Mouse (Mus musculus): Measurements from ENCODE around the gene Pnma5. TPM values are rescaled to one million over a fixed set of nuclear protein-coding genes. Genes with fewer than 3 reads are reported as not detected.

Pnma5 gene
- polyA plus RNA-seq, 1 experiment = 2.3 TPM

DNA sequence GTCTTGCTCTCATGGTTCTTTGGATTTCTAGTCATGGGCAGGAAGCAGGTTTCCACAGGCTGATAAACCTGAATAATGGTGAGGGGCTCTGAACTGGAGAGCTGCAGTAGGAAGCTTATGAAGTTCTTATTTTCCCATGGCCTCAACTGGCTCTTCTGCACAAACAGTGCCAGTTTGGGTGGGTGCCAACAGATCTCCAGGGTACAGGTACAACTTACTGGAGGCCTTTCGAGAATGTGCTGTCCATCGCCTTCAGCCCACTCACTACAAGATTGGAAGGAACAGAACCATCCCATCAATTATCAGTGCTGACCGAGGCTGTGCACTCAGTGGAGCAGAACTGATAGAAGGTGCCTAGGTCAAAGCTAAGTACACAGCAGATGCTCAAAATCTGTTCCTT lies 48.5 kb downstream of the Pnma5 start:
- TF ChIP-seq POLR2A (IDR thresholded peaks at IDR 0.05; ENCODE audit: insufficient read depth, low read length) (no peak), EP300 (IDR thresholded peaks at IDR 0.05; ENCODE audit: insufficient read depth, low read depth, low read length) (no peak)
- H3K4me3 ChIP-seq (ENCODE audit: low read depth, low read length) = no peak overlapping the region
- H3K27me3 ChIP-seq (ENCODE audit: control insufficient read depth, insufficient read depth, low read length, poor library complexity, severe bottlenecking) = no peaks in the 10 kb centered on the region
- no peak overlapping the region for H3K27ac ChIP-seq (ENCODE audit: insufficient read depth, low read length)
- H3K9me3 ChIP-seq (replicated peaks; ENCODE audit: control insufficient read depth, insufficient read depth, low read length, poor library complexity, severe bottlenecking) = no peaks in the 10 kb centered on the region
- no peaks in the 10 kb centered on the region for H3K4me1 ChIP-seq (ENCODE audit: control insufficient read depth, insufficient read depth, low read length)
- no peak overlapping the region for H3K9ac ChIP-seq (ENCODE audit: low read depth, poor library complexity, severe bottlenecking)
- no peaks in the 10 kb centered on the region for H3K36me3 ChIP-seq (ENCODE audit: control insufficient read depth, insufficient read depth, low read length, poor library complexity, severe bottlenecking)

DNA sequence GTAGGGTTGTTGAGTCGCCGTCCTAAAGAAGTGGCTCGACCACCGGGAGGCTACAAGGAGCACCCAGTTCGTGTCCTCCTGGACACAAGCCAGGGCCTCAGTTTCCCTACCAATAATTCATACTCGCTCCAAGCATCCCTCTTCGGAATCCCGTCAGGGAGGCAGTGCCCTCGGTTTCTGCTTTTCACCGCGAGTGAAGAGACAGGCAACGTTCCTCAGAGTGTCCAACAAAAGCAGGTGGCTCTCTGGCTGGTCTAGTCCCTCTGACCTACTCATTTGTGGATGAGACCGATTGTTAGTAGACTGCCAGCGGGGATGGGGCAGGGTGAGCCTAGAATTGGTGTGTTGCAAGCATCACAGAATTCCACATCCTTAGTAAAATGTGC lies 49.4 kb downstream of the Pnma5 start:
- TF ChIP-seq EP300 (IDR thresholded peaks at IDR 0.05; ENCODE audit: insufficient read depth, low read depth, low read length) (no peak), CTCF (IDR thresholded peaks at IDR 0.05; ENCODE audit: low read depth, low read length) (no peak), POLR2A (IDR thresholded peaks at IDR 0.05; ENCODE audit: insufficient read depth, low read length) (no peak)
- Histone ChIP-seq H3K4me3 (ENCODE audit: low read depth, low read length) (peak overlapping the region; percentile 70), H3K27me3 (ENCODE audit: control insufficient read depth, insufficient read depth, low read length, poor library complexity, severe bottlenecking) (no peaks in the 10 kb centered on the region), H3K27ac (ENCODE audit: insufficient read depth, low read length) (no peak overlapping the region), H3K4me1 (ENCODE audit: control insufficient read depth, insufficient read depth, low read length) (no peaks in the 10 kb centered on the region), H3K9ac (ENCODE audit: low read depth, poor library complexity, severe bottlenecking) (peak overlapping the region; percentile 56), H3K36me3 (ENCODE audit: control insufficient read depth, insufficient read depth, low read length, poor library complexity, severe bottlenecking) (no peaks in the 10 kb centered on the region), H3K9me3 (replicated peaks; ENCODE audit: control insufficient read depth, insufficient read depth, low read length, poor library complexity, severe bottlenecking) (no peaks in the 10 kb centered on the region)

DNA sequence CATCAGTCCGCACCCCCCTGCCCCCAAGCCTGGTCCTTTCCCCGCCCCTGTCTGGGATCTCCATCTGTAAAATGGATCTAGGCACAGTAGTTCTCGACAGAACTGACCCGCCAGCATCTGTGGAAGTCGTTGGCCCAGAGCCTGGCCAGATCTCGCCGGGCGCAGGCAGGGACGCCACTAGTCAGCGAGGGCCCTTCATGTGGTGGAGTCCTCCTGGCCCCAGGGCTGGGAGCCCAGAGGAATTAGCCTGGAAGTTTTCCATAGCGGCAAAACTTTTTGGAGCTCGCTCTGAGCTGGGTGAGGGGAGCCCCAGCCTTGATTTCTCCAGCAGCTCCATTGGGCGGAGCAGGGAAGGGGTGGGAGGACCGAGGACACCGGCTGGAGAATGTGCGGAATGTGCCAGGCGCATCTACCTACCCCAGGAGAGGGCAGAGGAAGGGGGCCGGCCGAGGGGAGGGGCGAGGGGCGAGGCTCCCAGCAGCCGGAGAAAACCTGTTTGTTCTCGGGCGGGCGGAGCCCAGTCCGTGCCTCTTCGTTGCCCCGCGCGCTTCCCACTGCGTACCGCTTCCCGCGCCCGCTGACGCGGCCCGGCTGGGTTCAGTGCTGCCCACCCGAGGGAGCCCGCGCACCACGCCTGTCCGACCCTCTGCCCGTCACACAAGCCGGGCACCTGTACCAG lies 49.9 kb downstream of the Pnma5 start, which contains the start of gene Zfp185:
TSS of gene Zfp185 (plus strand) at position 499 of the 679 bp plus-strand sequence.
- no peaks in the 10 kb centered on the region for H3K9me3 ChIP-seq (replicated peaks; ENCODE audit: control insufficient read depth, insufficient read depth, low read length, poor library complexity, severe bottlenecking)
- no peak within 1 kb of the TSS for H3K27ac ChIP-seq (ENCODE audit: insufficient read depth, low read length)
- H3K4me1 ChIP-seq (ENCODE audit: control insufficient read depth, insufficient read depth, low read length) = no peaks in the 10 kb centered on the region
- H3K27me3 ChIP-seq (ENCODE audit: control insufficient read depth, insufficient read depth, low read length, poor library complexity, severe bottlenecking) = no peaks in the 10 kb centered on the region
- TF ChIP-seq EP300 (IDR thresholded peaks at IDR 0.05; ENCODE audit: insufficient read depth, low read depth, low read length) (no peak), CTCF (IDR thresholded peaks at IDR 0.05; ENCODE audit: low read depth, low read length) (no peak), POLR2A (IDR thresholded peaks at IDR 0.05; ENCODE audit: insufficient read depth, low read length) (no peak)
- H3K4me3 ChIP-seq (ENCODE audit: low read depth, low read length) = peak within 1 kb of the TSS; percentile 70
- H3K36me3 ChIP-seq (ENCODE audit: control insufficient read depth, insufficient read depth, low read length, poor library complexity, severe bottlenecking) = no peaks in the 10 kb centered on the region
- H3K9ac ChIP-seq (ENCODE audit: low read depth, poor library complexity, severe bottlenecking) = peak within 1 kb of the TSS; percentile 56

DNA sequence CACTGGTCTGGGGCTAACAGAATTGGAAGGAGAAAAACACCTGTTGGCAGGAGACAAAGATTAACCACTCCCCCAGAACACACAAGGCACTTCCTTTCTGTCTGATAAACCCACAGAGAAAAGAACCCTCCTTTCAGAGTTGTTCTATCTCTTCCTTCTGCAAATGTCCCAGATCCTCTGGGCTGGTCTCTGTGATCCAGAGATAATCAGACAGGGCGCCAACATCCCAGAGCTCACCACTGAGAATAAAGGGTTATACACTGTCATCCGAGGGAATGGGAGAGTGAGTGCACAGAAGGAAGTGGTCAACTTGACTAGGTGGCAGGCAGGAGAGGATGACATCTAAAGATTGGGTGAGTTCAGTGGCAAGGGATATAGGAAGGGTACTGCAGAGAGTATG lies 51.3 kb downstream of the Pnma5 start:
- H3K9ac ChIP-seq (ENCODE audit: low read depth, poor library complexity, severe bottlenecking) = no peak overlapping the region
- no peaks in the 10 kb centered on the region for H3K4me1 ChIP-seq (ENCODE audit: control insufficient read depth, insufficient read depth, low read length)
- no peaks in the 10 kb centered on the region for H3K36me3 ChIP-seq (ENCODE audit: control insufficient read depth, insufficient read depth, low read length, poor library complexity, severe bottlenecking)
- no peak for TF ChIP-seq POLR2A (IDR thresholded peaks at IDR 0.05; ENCODE audit: insufficient read depth, low read length)
- no peak for TF ChIP-seq CTCF (IDR thresholded peaks at IDR 0.05; ENCODE audit: low read depth, low read length)
- TF ChIP-seq EP300 (IDR thresholded peaks at IDR 0.05; ENCODE audit: insufficient read depth, low read depth, low read length) = no peak
- no peaks in the 10 kb centered on the region for H3K27me3 ChIP-seq (ENCODE audit: control insufficient read depth, insufficient read depth, low read length, poor library complexity, severe bottlenecking)
- H3K27ac ChIP-seq (ENCODE audit: insufficient read depth, low read length) = no peak overlapping the region
- no peaks in the 10 kb centered on the region for H3K9me3 ChIP-seq (replicated peaks; ENCODE audit: control insufficient read depth, insufficient read depth, low read length, poor library complexity, severe bottlenecking)
- no peak overlapping the region for H3K4me3 ChIP-seq (ENCODE audit: low read depth, low read length)

Other genes with a start within 250 kb of the Pnma5 start
- 0.24 TPM in 1 of 2 replicates, not detected in the other for gene Gabrq, start 211.9 kb downstream of the Pnma5 start, polyA plus RNA-seq (2011; ENCODE audit: insufficient read depth, insufficient read length, low read depth, missing spikeins)
- gene Cetn2, start 118.7 kb downstream of the Pnma5 start, polyA plus RNA-seq (2011; ENCODE audit: insufficient read depth, insufficient read length, low read depth, missing spikeins) = 48.6 and 49.5 TPM in 2 replicates
- 44.2 and 45.5 TPM in 2 replicates for gene Nsdhl, start 118.5 kb downstream of the Pnma5 start, polyA plus RNA-seq (2011; ENCODE audit: insufficient read depth, insufficient read length, low read depth, missing spikeins)
- gene Zfp185, start 49.8 kb downstream of the Pnma5 start, polyA plus RNA-seq (2011; ENCODE audit: insufficient read depth, insufficient read length, low read depth, missing spikeins) = 18.8 and 20.2 TPM in 2 replicates
- gene Pnma3, start 27.7 kb upstream of the Pnma5 start, polyA plus RNA-seq (2011; ENCODE audit: insufficient read depth, insufficient read length, low read depth, missing spikeins) = 0.29 TPM in 1 of 2 replicates, not detected in the other
- gene Xlr4a, start 45.4 kb upstream of the Pnma5 start, polyA plus RNA-seq (2011; ENCODE audit: insufficient read depth, insufficient read length, low read depth, missing spikeins) = not detected in 2 replicates
- gene Xlr3a, start 60.0 kb upstream of the Pnma5 start, polyA plus RNA-seq (2011; ENCODE audit: insufficient read depth, insufficient read length, low read depth, missing spikeins) = 1.6 TPM in 1 of 2 replicates, not detected in the other
- not detected in 2 replicates for gene Gm14685, start 79.9 kb upstream of the Pnma5 start, polyA plus RNA-seq (2011; ENCODE audit: insufficient read depth, insufficient read length, low read depth, missing spikeins)
- gene Xlr5b, start 111.7 kb upstream of the Pnma5 start, polyA plus RNA-seq (2011; ENCODE audit: insufficient read depth, insufficient read length, low read depth, missing spikeins) = not detected in 2 replicates
- 1.5 and 2.0 TPM in 2 replicates for gene DXBay18, start 112.3 kb upstream of the Pnma5 start, polyA plus RNA-seq (2011; ENCODE audit: insufficient read depth, insufficient read length, low read depth, missing spikeins)
- gene Spin2d, start 139.9 kb upstream of the Pnma5 start, polyA plus RNA-seq (2011; ENCODE audit: insufficient read depth, insufficient read length, low read depth, missing spikeins) = not detected in 2 replicates
- gene Xlr3b, start 155.1 kb upstream of the Pnma5 start, polyA plus RNA-seq (2011; ENCODE audit: insufficient read depth, insufficient read length, low read depth, missing spikeins) = 0.21 TPM in 1 of 2 replicates, not detected in the other
- gene Xlr4b, start 177.2 kb upstream of the Pnma5 start, polyA plus RNA-seq (2011; ENCODE audit: insufficient read depth, insufficient read length, low read depth, missing spikeins) = 0.79 TPM in 1 of 2 replicates, not detected in the other
- 2.5 and 3.8 TPM in 2 replicates for gene F8a, start 191.2 kb upstream of the Pnma5 start, polyA plus RNA-seq (2011; ENCODE audit: insufficient read depth, insufficient read length, low read depth, missing spikeins)
- gene Xlr4c, start 206.0 kb upstream of the Pnma5 start, polyA plus RNA-seq (2011; ENCODE audit: insufficient read depth, insufficient read length, low read depth, missing spikeins) = 0.75 TPM in 1 of 2 replicates, not detected in the other
- 0.69 TPM in 1 of 2 replicates, not detected in the other for gene Xlr3c, start 228.3 kb upstream of the Pnma5 start, polyA plus RNA-seq (2011; ENCODE audit: insufficient read depth, insufficient read length, low read depth, missing spikeins)